Mouse (Mus musculus) forebrain, embryonic 14.5 days (tissue): ENCODE data around the gene Cela3a. TPM values are rescaled to one million over a fixed set of nuclear protein-coding genes. Genes with fewer than 3 reads are reported as not detected.
A peak's percentile ranks its signal among the peaks of the same experiment; 100 is the strongest.

Experiments used
- ATAC-seq: fragments of 200-750 bp; cut with Nextera tagmentation; 2 replicates; pipeline ENCODE4 v1.8.0; 2017; ENCODE audit warnings: mild to moderate bottlenecking, moderate library complexity
- DNase-seq: peaks from one replicate; pipeline ENCODE4 v3.0.0-alpha.2; 2015; ENCODE audit warnings: low spot score
- H3K27ac ChIP-seq: fragments of 300-500 bp; sonication (generic); 2 replicates; pipeline ENCODE4 v1.5.1; 2014; ENCODE audit warnings: low read depth, mild to moderate bottlenecking, control low read depth, low read length, moderate library complexity
- H3K27me3 ChIP-seq: fragments of 300-500 bp; sonication (generic); replicated peaks from 2 replicates; pipeline ENCODE4 v1.6.1; 2014; ENCODE audit warnings: low read length, control low read depth, mixed read lengths; ENCODE audit not compliant: control insufficient read depth, insufficient read depth
- H3K36me3 ChIP-seq: fragments of 300-500 bp; sonication (generic); 2 replicates; pipeline ENCODE4 v1.6.1; 2014; ENCODE audit warnings: low read length, control low read depth; ENCODE audit not compliant: control insufficient read depth, insufficient read depth
- H3K4me1 ChIP-seq: fragments of 300-500 bp; sonication (generic); 2 replicates; pipeline ENCODE4 v1.6.1; 2014; ENCODE audit warnings: antibody characterized with exemption, low read length, control low read depth; ENCODE audit not compliant: control insufficient read depth, insufficient read depth
- H3K4me2 ChIP-seq: fragments of 300-500 bp; sonication (generic); 2 replicates; pipeline ENCODE4 v1.6.1; 2014; ENCODE audit warnings: mild to moderate bottlenecking, control low read depth, low read length
- H3K4me3 ChIP-seq: fragments of 300-500 bp; sonication (generic); 2 replicates; pipeline ENCODE4 v1.5.1; 2014; ENCODE audit warnings: low read depth, low read length, control low read depth
- H3K9ac ChIP-seq: fragments of 300-500 bp; sonication (generic); 2 replicates; pipeline ENCODE4 v1.6.1; 2014; ENCODE audit warnings: mild to moderate bottlenecking, low read length, control low read depth, moderate library complexity
- H3K9me3 ChIP-seq: fragments of 300-500 bp; sonication (generic); replicated peaks from 2 replicates; pipeline ENCODE4 v1.6.1; 2016; ENCODE audit warnings: low read length, control low read depth, mixed read lengths; ENCODE audit not compliant: control insufficient read depth
- WGBS: fragments of 180-500 bp; shearing (Covaris S2); extraction: QIAGEN DNeasy Blood & Tissue Kit; methylation state at CpG from one replicate; pipeline ENCODE4 v1.1.7; 2014; 5-methylcytosine and 5-hydroxymethylcytosine counted together
- polyA plus RNA-seq: library from polyadenylated mRNA; unstranded; fragments of >200 nt; fragmentation: Nextera tagmentation; extraction: Ambion mirVana; gene quantifications from 2 replicates; pipeline ENCODE4 v1.2.1, GENCODE M21; 2014

Cela3a gene
- polyA plus RNA-seq, 1 experiment from 2014 or later: not detected

GRCm38 (mm10) chr4:137392874-137393273 is 16.7 kb downstream of the Cela3a start:
- WGBS: 89% methylated on average over 9 of the region's 9 CpGs
- DNase-seq: no peak

GRCm38 (mm10) chr4:137391287-137391686 is 18.3 kb downstream of the Cela3a start:
- WGBS: 83% methylated on average over 3 of the region's 3 CpGs
- DNase-seq (no peak), ATAC-seq (no peak)
- Histone ChIP-seq H3K9me3 (no peaks in the 10 kb centered on the region), H3K36me3 (no peaks in the 10 kb centered on the region), H3K9ac (no peak overlapping the region), H3K4me2 (no peak overlapping the region), H3K27me3 (no peaks in the 10 kb centered on the region), H3K4me1 (peaks cover 8% of the 10 kb centered on the region), H3K4me3 (no peak overlapping the region), H3K27ac (no peak overlapping the region)

More at GRCm38 (mm10) chr4:137392874-137393273, 16.7 kb downstream of the Cela3a start:
- peaks cover 3% of the 10 kb centered on the region for H3K4me1 ChIP-seq
- H3K4me2 ChIP-seq: no peak overlapping the region
- H3K27me3 ChIP-seq: no peaks in the 10 kb centered on the region
- no peak overlapping the region for H3K27ac ChIP-seq
- H3K9me3 ChIP-seq: no peaks in the 10 kb centered on the region
- H3K9ac ChIP-seq: no peak overlapping the region
- H3K36me3 ChIP-seq: no peaks in the 10 kb centered on the region
- H3K4me3 ChIP-seq: no peak overlapping the region
- ATAC-seq: no peak

GRCm38 (mm10) chr4:137390196-137390595 is 19.4 kb downstream of the Cela3a start:
- no peak overlapping the region for H3K4me2 ChIP-seq
- H3K4me1 ChIP-seq: peaks cover 8% of the 10 kb centered on the region
- no peaks in the 10 kb centered on the region for H3K27me3 ChIP-seq
- H3K27ac ChIP-seq: no peak overlapping the region
- H3K4me3 ChIP-seq: no peak overlapping the region
- no peaks in the 10 kb centered on the region for H3K9me3 ChIP-seq
- DNase-seq (no peak), ATAC-seq (no peak)
- H3K9ac ChIP-seq: no peak overlapping the region
- no peaks in the 10 kb centered on the region for H3K36me3 ChIP-seq
- WGBS: 90% methylated on average over 4 of the region's 4 CpGs

GRCm38 (mm10) chr4:137388983-137389382 is 20.6 kb downstream of the Cela3a start:
- peak overlapping the region; percentile 90 for H3K4me3 ChIP-seq
- peak overlapping the region; percentile 88 for H3K9ac ChIP-seq
- peaks cover 8% of the 10 kb centered on the region for H3K4me1 ChIP-seq
- H3K27me3 ChIP-seq: no peaks in the 10 kb centered on the region
- 43% methylated on average over 6 of the region's 6 CpGs for WGBS
- peak overlapping the region; percentile 95 for H3K4me2 ChIP-seq
- ATAC-seq: no peak
- peak; percentile 16 for DNase-seq
- no peak overlapping the region for H3K27ac ChIP-seq
- H3K9me3 ChIP-seq: no peaks in the 10 kb centered on the region
- no peaks in the 10 kb centered on the region for H3K36me3 ChIP-seq

- H3K4me1 ChIP-seq: peaks cover 8% of the 10 kb centered on the region
- no peaks in the 10 kb centered on the region for H3K9me3 ChIP-seq
- H3K4me2 ChIP-seq: peak overlapping the region; percentile 95
- peak overlapping the region; percentile 82 for H3K27ac ChIP-seq
- H3K36me3 ChIP-seq: no peaks in the 10 kb centered on the region
- no peaks in the 10 kb centered on the region for H3K27me3 ChIP-seq
- 1% methylated on average over 46 of the region's 46 CpGs for WGBS
- peak; percentile 96 for DNase-seq
- peak; percentile 97 for ATAC-seq
- H3K4me3 ChIP-seq: peak overlapping the region; percentile 90
- H3K9ac ChIP-seq: peak overlapping the region; percentile 88
These were observed 21.4 kb downstream of the Cela3a start for GRCm38 (mm10) chr4:137388059-137388794.

- Histone ChIP-seq H3K4me1 (peaks cover 8% of the 10 kb centered on the region), H3K27ac (peak overlapping the region; percentile 82), H3K36me3 (no peaks in the 10 kb centered on the region), H3K9me3 (no peaks in the 10 kb centered on the region), H3K4me2 (peak overlapping the region; percentile 95), H3K9ac (peak overlapping the region; percentile 88), H3K4me3 (peak overlapping the region; percentile 90), H3K27me3 (no peaks in the 10 kb centered on the region)
- WGBS: under 1% methylated on average over 20 of the region's 20 CpGs
- DNase-seq (no peak), ATAC-seq (no peak)
These were observed 22.0 kb downstream of the Cela3a start for GRCm38 (mm10) chr4:137387482-137388058.

- Histone ChIP-seq H3K4me2 (no peak overlapping the region), H3K9me3 (no peaks in the 10 kb centered on the region), H3K4me3 (no peak overlapping the region), H3K4me1 (no peaks in the 10 kb centered on the region), H3K9ac (no peak overlapping the region), H3K27ac (no peak overlapping the region), H3K27me3 (no peaks in the 10 kb centered on the region), H3K36me3 (no peaks in the 10 kb centered on the region)
- DNase-seq: no peak
- ATAC-seq: no peak
- 41% methylated on average over 14 of the region's 16 CpGs for WGBS
These were observed 28.6 kb downstream of the Cela3a start for GRCm38 (mm10) chr4:137380702-137381605.

- Histone ChIP-seq H3K27ac (no peak overlapping the region), H3K4me2 (no peak overlapping the region), H3K4me3 (no peak overlapping the region), H3K9me3 (no peaks in the 10 kb centered on the region), H3K36me3 (no peaks in the 10 kb centered on the region), H3K27me3 (no peaks in the 10 kb centered on the region), H3K9ac (no peak overlapping the region), H3K4me1 (no peaks in the 10 kb centered on the region)
- DNase-seq: no peak
- 86% methylated on average over 10 of the region's 10 CpGs for WGBS
- no peak for ATAC-seq
These were observed 29.8 kb downstream of the Cela3a start for GRCm38 (mm10) chr4:137379713-137380255.
